In the genomic region with DNA sequence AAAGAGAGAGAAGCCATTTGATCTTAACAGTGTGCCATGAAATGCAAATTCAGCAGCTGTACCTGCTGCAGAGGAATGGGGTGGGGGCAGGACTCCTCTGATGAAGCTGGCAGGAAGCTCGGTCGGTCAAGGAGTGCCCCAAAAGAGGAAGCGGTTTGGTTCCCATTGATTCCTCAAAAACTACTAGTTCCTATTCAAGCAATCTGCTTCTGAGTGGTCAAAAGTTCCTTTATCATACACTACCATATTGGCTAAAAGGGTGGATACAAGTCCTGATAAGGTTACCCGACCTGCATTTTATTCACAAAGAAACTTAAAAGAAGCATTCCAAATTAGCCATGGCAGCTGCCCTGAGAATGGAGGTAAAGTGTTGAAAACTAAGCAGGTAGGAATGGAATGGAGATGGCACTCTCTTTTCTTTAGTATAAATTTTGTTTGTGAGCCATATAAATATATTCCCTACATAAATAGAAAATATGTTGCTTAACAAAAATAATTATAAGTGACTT, we compare ENCODE assay signal across 10 mouse cellular contexts. TPM values are rescaled to one million over a fixed set of nuclear protein-coding genes. Genes with fewer than 3 reads are reported as not detected.
A peak's percentile ranks its signal among the peaks of the same experiment; 100 is the strongest.
DNase-seq lines count a peak whose midpoint lies in the region; ATAC-seq and TF ChIP-seq lines count a peak whose summit lies in the region.
"Had no signal": no experiment of that assay in that cellular context is flagged by ENCODE, and none has a peak within 500 bp of the region (broad histone marks: within the 10 kb centered on the region; RNA-seq: fewer than 3 reads in every experiment).

No protein-coding gene starts in this region.

- no peaks in the 10 kb centered on the region for H3K27me3 ChIP-seq in midbrain, embryonic 11.5 days (ENCODE audit: control insufficient read depth, insufficient read depth, low read length)
- no peaks in the 10 kb centered on the region for H3K27me3 ChIP-seq in midbrain, embryonic 16.5 days (ENCODE audit: control insufficient read depth, insufficient read depth, low read depth, low read length)
- no peaks in the 10 kb centered on the region for H3K27me3 ChIP-seq in liver, adult 2 months (ENCODE audit: control insufficient read depth, insufficient read depth, low read length)
- no peaks in the 10 kb centered on the region for H3K27me3 ChIP-seq in splenic B cell, adult 2 months (ENCODE audit: control insufficient read depth, insufficient read depth, low read length, poor library complexity, severe bottlenecking)
- H3K27me3 ChIP-seq in hindbrain, embryonic 11.5 days (ENCODE audit: control insufficient read depth, insufficient read depth, low read length): no peaks in the 10 kb centered on the region
- H3K27me3 ChIP-seq: Patski had no signal

- no peak overlapping the region for H3K27ac ChIP-seq in midbrain, embryonic 11.5 days (ENCODE audit: low read depth, low read length)
- no peak overlapping the region for H3K27ac ChIP-seq in midbrain, embryonic 16.5 days (ENCODE audit: low read length)
- H3K27ac ChIP-seq in liver, adult 2 months (replicated peaks; ENCODE audit: insufficient read depth, low read depth, low read length): no peak overlapping the region
- H3K27ac ChIP-seq in hindbrain, embryonic 11.5 days (ENCODE audit: low read depth, low read length): no peak overlapping the region

- no peak overlapping the region for H3K4me3 ChIP-seq in midbrain, embryonic 11.5 days (ENCODE audit: low read depth, low read length)
- no peak overlapping the region for H3K4me3 ChIP-seq in midbrain, embryonic 16.5 days (ENCODE audit: low read depth, low read length)
- no peak overlapping the region for H3K4me3 ChIP-seq in liver, adult 2 months (ENCODE audit: insufficient read depth, low read depth, low read length)
- H3K4me3 ChIP-seq in hindbrain, embryonic 11.5 days (ENCODE audit: low read depth, low read length): no peak overlapping the region

- no peak overlapping the region for H3K4me2 ChIP-seq in midbrain, embryonic 11.5 days
- H3K4me2 ChIP-seq in midbrain, embryonic 16.5 days (ENCODE audit: low read length): no peak overlapping the region
- no peak overlapping the region for H3K4me2 ChIP-seq in hindbrain, embryonic 11.5 days (replicated peaks; ENCODE audit: low read depth, low read length)

- WGBS in midbrain, embryonic 11.5 days: 74% methylated on average over 4 of the region's 4 CpGs
- 73% methylated on average over 4 of the region's 4 CpGs for WGBS in midbrain, embryonic 16.5 days
- WGBS in liver, adult 2 months: 72% methylated on average over 4 of the region's 4 CpGs
- 67% methylated on average over 4 of the region's 4 CpGs for WGBS in hindbrain, embryonic 11.5 days

- peaks cover 7% of the 10 kb centered on the region; the same call in 1 of the 2 replicates for H3K79me2 ChIP-seq in liver, adult 2 months (ENCODE audit: control insufficient read depth, insufficient read depth, low read length)

- H3K9ac ChIP-seq in midbrain, embryonic 11.5 days (ENCODE audit: low read length): no peak overlapping the region
- H3K9ac ChIP-seq in midbrain, embryonic 16.5 days (ENCODE audit: low read depth, low read length): no peak overlapping the region
- H3K9ac ChIP-seq in liver, adult 2 months (ENCODE audit: low read depth, low read length): no peak overlapping the region
- no peak overlapping the region for H3K9ac ChIP-seq in hindbrain, embryonic 11.5 days (ENCODE audit: low read depth, low read length)

- TF ChIP-seq POLR2A in liver, adult 2 months (IDR thresholded peaks at IDR 0.05; ENCODE audit: extremely low read depth, insufficient read depth, low read length): no peak

- no peak for TF ChIP-seq CTCF in liver, adult 2 months (IDR thresholded peaks at IDR 0.05; ENCODE audit: low read depth, low read length)

- intact Hi-C loops in left cerebral cortex, postnatal 4 days (cut with DNase I): no loop called here

- H3K36me3 ChIP-seq in midbrain, embryonic 11.5 days (ENCODE audit: control insufficient read depth, insufficient read depth, low read length): no peaks in the 10 kb centered on the region; the same call in 1 of the 2 replicates
- H3K36me3 ChIP-seq in midbrain, embryonic 16.5 days (ENCODE audit: control insufficient read depth, insufficient read depth, low read length): no peaks in the 10 kb centered on the region
- peaks cover 12% of the 10 kb centered on the region; the same call in 1 of the 2 replicates for H3K36me3 ChIP-seq in liver, adult 2 months (ENCODE audit: control insufficient read depth, insufficient read depth, low read length)
- H3K36me3 ChIP-seq in splenic B cell, adult 2 months (ENCODE audit: control insufficient read depth, insufficient read depth, low read length, poor library complexity, severe bottlenecking): peaks cover 19% of the 10 kb centered on the region
- no peaks in the 10 kb centered on the region for H3K36me3 ChIP-seq in hindbrain, embryonic 11.5 days (ENCODE audit: control insufficient read depth, insufficient read depth, low read length)

- no peak for ATAC-seq in midbrain, embryonic 11.5 days (ENCODE audit: low FRiP score)
- ATAC-seq in midbrain, embryonic 16.5 days: no peak
- ATAC-seq in cerebellum, adult (ENCODE audit: insufficient number of reproducible peaks, low FRiP score, low TSS enrichment): no peak
- no peak for ATAC-seq in hindbrain, embryonic 11.5 days (ENCODE audit: low FRiP score)
- ATAC-seq: Patski had no signal

- DNase-seq in midbrain, embryonic 11.5 days (ENCODE audit: low spot score, missing footprints): peak; percentile 72
- peak; percentile 93 for DNase-seq in MEL-GATA-1-ER (ENCODE audit: extremely low read depth, low read depth)
- peak; percentile 14 for DNase-seq in liver, adult 2 months (ENCODE audit: extremely low read depth, low read depth, low spot score)
- peak; percentile 67 for DNase-seq in splenic B cell, adult 2 months (ENCODE audit: low read depth, low spot score)
- DNase-seq in hindbrain, embryonic 11.5 days (ENCODE audit: low spot score): no peak
- DNase-seq in left cerebral cortex, postnatal 4 days: no peak
- DNase-seq: cerebellum, postnatal 36 days had no signal

- no peaks in the 10 kb centered on the region for H3K9me3 ChIP-seq in midbrain, embryonic 11.5 days (ENCODE audit: control insufficient read depth, low read length)
- H3K9me3 ChIP-seq in midbrain, embryonic 16.5 days (replicated peaks; ENCODE audit: control insufficient read depth, low read length, poor library complexity, severe bottlenecking): no peaks in the 10 kb centered on the region
- no peaks in the 10 kb centered on the region for H3K9me3 ChIP-seq in hindbrain, embryonic 11.5 days (ENCODE audit: control insufficient read depth, low read length)

- peaks cover 15% of the 10 kb centered on the region; the same call in 1 of the 2 replicates for H3K4me1 ChIP-seq in midbrain, embryonic 11.5 days (ENCODE audit: control insufficient read depth, insufficient read depth, low read length)
- H3K4me1 ChIP-seq in midbrain, embryonic 16.5 days (ENCODE audit: control insufficient read depth, insufficient read depth, low read length): peaks cover 15% of the 10 kb centered on the region; the same call in 1 of the 2 replicates
- H3K4me1 ChIP-seq in liver, adult 2 months (ENCODE audit: control insufficient read depth, insufficient read depth, low read length): peaks cover 23% of the 10 kb centered on the region
- H3K4me1 ChIP-seq in hindbrain, embryonic 11.5 days (replicated peaks; ENCODE audit: control insufficient read depth, insufficient read depth, low read length): peaks cover 3% of the 10 kb centered on the region; the same call in 1 of the 2 replicates

RNA-seq across cellular contexts. Expression of gene Pml, which starts 3.4 kb away (rescaled TPM):
- 8.7 and 10.1 TPM in 2 replicates for polyA plus RNA-seq in midbrain, embryonic 11.5 days (2014; fragmentation: Nextera tagmentation; extraction: Ambion mirVana)
- polyA plus RNA-seq in midbrain, embryonic 16.5 days (2015; fragmentation: Nextera tagmentation; extraction: Ambion mirVana): 3.5 and 3.9 TPM in 2 replicates
- 7.4 and 8.9 TPM in 2 replicates for total RNA-seq in liver, adult 2 months (2014; rRNA removed)
- 13.8 and 15.2 TPM in 2 replicates for polyA plus RNA-seq in liver, adult 2 months (2012; rRNA removed)
- polyA plus RNA-seq in hindbrain, embryonic 11.5 days (2014; fragmentation: Nextera tagmentation; extraction: Ambion mirVana): 6.4 and 8.3 TPM in 2 replicates
- 10 to 100 TPM; 11.3 to 14.7 TPM for total RNA-seq in left cerebral cortex, postnatal 4 days (2021)

RNA-seq across cellular contexts. Expression of gene Stoml1, which starts 6.8 kb away (rescaled TPM):
- polyA plus RNA-seq in midbrain, embryonic 11.5 days (2014; fragmentation: Nextera tagmentation; extraction: Ambion mirVana): 27.6 and 29.7 TPM in 2 replicates
- polyA plus RNA-seq in midbrain, embryonic 16.5 days (2015; fragmentation: Nextera tagmentation; extraction: Ambion mirVana): 134 and 144 TPM in 2 replicates
- 5.4 and 5.8 TPM in 2 replicates for total RNA-seq in liver, adult 2 months (2014; rRNA removed)
- 7.8 and 8.1 TPM in 2 replicates for polyA plus RNA-seq in liver, adult 2 months (2012; rRNA removed)
- 31.2 and 35.7 TPM in 2 replicates for polyA plus RNA-seq in hindbrain, embryonic 11.5 days (2014; fragmentation: Nextera tagmentation; extraction: Ambion mirVana)
- 10 to 100 TPM; 84.5 to 93.2 TPM for total RNA-seq in left cerebral cortex, postnatal 4 days (2021)

RNA-seq across cellular contexts. Expression of gene Islr2, which starts 42.0 kb away (rescaled TPM):
- polyA plus RNA-seq in midbrain, embryonic 11.5 days (2014; fragmentation: Nextera tagmentation; extraction: Ambion mirVana): 18.7 and 19.6 TPM in 2 replicates
- 38.0 and 42.3 TPM in 2 replicates for polyA plus RNA-seq in midbrain, embryonic 16.5 days (2015; fragmentation: Nextera tagmentation; extraction: Ambion mirVana)
- 0.07 TPM in 1 of 2 replicates, not detected in the other for total RNA-seq in liver, adult 2 months (2014; rRNA removed)
- polyA plus RNA-seq in liver, adult 2 months (2012; rRNA removed): not detected in 2 replicates
- polyA plus RNA-seq in hindbrain, embryonic 11.5 days (2014; fragmentation: Nextera tagmentation; extraction: Ambion mirVana): 5.5 and 6.7 TPM in 2 replicates
- 100 to 1,000 TPM; 328 to 363 TPM for total RNA-seq in left cerebral cortex, postnatal 4 days (2021)

RNA-seq across cellular contexts. Expression of gene Islr, which starts 42.0 kb away (rescaled TPM):
- 13.0 and 13.9 TPM in 2 replicates for polyA plus RNA-seq in midbrain, embryonic 11.5 days (2014; fragmentation: Nextera tagmentation; extraction: Ambion mirVana)
- 24.4 and 26.2 TPM in 2 replicates for polyA plus RNA-seq in midbrain, embryonic 16.5 days (2015; fragmentation: Nextera tagmentation; extraction: Ambion mirVana)
- 1.4 and 1.5 TPM in 2 replicates for total RNA-seq in liver, adult 2 months (2014; rRNA removed)
- 6.8 and 7.7 TPM in 2 replicates for polyA plus RNA-seq in liver, adult 2 months (2012; rRNA removed)
- polyA plus RNA-seq in hindbrain, embryonic 11.5 days (2014; fragmentation: Nextera tagmentation; extraction: Ambion mirVana): 15.5 and 16.7 TPM in 2 replicates
- total RNA-seq in left cerebral cortex, postnatal 4 days (2021): 10 to 100 TPM; 18.6 to 19.3 TPM

Comparison
In these comparisons a context has a peak if more than half of its experiments do, and no peak if none do; other contexts are left out.
1. DNase-seq: peak in midbrain, embryonic 11.5 days (single experiment), MEL-GATA-1-ER (single experiment), liver, adult 2 months (single experiment) and splenic B cell, adult 2 months (single experiment); none in hindbrain, embryonic 11.5 days (single experiment) and left cerebral cortex, postnatal 4 days (single experiment).